Mouse (Mus musculus) intestine, embryonic 16.5 days (tissue): ENCODE data around the gene Edc3. TPM values are rescaled to one million over a fixed set of nuclear protein-coding genes. Genes with fewer than 3 reads are reported as not detected.
A peak's percentile ranks its signal among the peaks of the same experiment; 100 is the strongest.

ENCODE experiments used
- ATAC-seq: fragments of 200-750 bp; cut with Nextera tagmentation; 2 replicates; pipeline ENCODE4 v1.8.0; 2017; ENCODE audit warnings: moderate TSS enrichment, moderate library complexity
- H3K27ac ChIP-seq: fragments of 300-500 bp; sonication (generic); 2 replicates; pipeline ENCODE4 v1.5.1; 2014; ENCODE audit warnings: mild to moderate bottlenecking, low read length
- H3K27me3 ChIP-seq: fragments of 300-500 bp; sonication (generic); replicated peaks from 2 replicates; pipeline ENCODE4 v1.6.1; 2014; ENCODE audit warnings: low read length, control low read depth, mixed read lengths; ENCODE audit not compliant: control insufficient read depth, insufficient read depth
- H3K36me3 ChIP-seq: fragments of 300-500 bp; sonication (generic); 2 replicates; pipeline ENCODE4 v1.6.1; 2014; ENCODE audit warnings: low read length, control low read depth; ENCODE audit not compliant: control insufficient read depth, insufficient read depth
- H3K4me1 ChIP-seq: fragments of 300-500 bp; sonication (generic); 2 replicates; pipeline ENCODE4 v1.6.1; 2014; ENCODE audit warnings: low read length, control low read depth, mixed read lengths; ENCODE audit not compliant: control insufficient read depth, insufficient read depth
- H3K4me2 ChIP-seq: fragments of 300-500 bp; sonication (generic); 2 replicates; pipeline ENCODE4 v1.6.1; 2014; ENCODE audit warnings: low read depth, low read length, control low read depth
- H3K4me3 ChIP-seq: fragments of 300-500 bp; sonication (generic); 2 replicates; pipeline ENCODE4 v1.5.1; 2014; ENCODE audit warnings: mild to moderate bottlenecking, low read length
- H3K9ac ChIP-seq: fragments of 300-500 bp; sonication (generic); 2 replicates; pipeline ENCODE4 v1.6.1; 2014; ENCODE audit warnings: low read depth, low read length
- H3K9me3 ChIP-seq: fragments of 300-500 bp; sonication (generic); 2 replicates; pipeline ENCODE4 v1.6.1; 2016; ENCODE audit warnings: low read length, control low read depth; ENCODE audit not compliant: control insufficient read depth
- WGBS: fragments of 180-500 bp; shearing (Covaris S2); extraction: QIAGEN DNeasy Blood & Tissue Kit; methylation state at CpG from one replicate; pipeline ENCODE4 v1.1.7; 2014; 5-methylcytosine and 5-hydroxymethylcytosine counted together
- polyA plus RNA-seq: library from polyadenylated mRNA; unstranded; fragments of >200 nt; fragmentation: Nextera tagmentation; extraction: Ambion mirVana; gene quantifications from 2 replicates; pipeline ENCODE4 v1.2.1, GENCODE M21; 2015

The Edc3 gene
- polyA plus RNA-seq, 1 experiment from 2014 or later, result 28.4 TPM

- Histone ChIP-seq H3K4me2 (peak overlapping the region; percentile 89), H3K27me3 (no peaks in the 10 kb centered on the region), H3K9me3 (no peaks in the 10 kb centered on the region), H3K36me3 (peaks cover 15% of the 10 kb centered on the region), H3K4me1 (peaks cover 27% of the 10 kb centered on the region), H3K4me3 (peak overlapping the region; percentile 97), H3K9ac (peak overlapping the region; percentile 99), H3K27ac (peak overlapping the region; percentile 98)
- ATAC-seq, result peak; percentile 65
- under 1% methylated on average over 57 of the region's 57 CpGs for WGBS
Observed at GRCm38 (mm10) chr9:57764147-57764973, 56.0 kb downstream of the Edc3 start.

DNA sequence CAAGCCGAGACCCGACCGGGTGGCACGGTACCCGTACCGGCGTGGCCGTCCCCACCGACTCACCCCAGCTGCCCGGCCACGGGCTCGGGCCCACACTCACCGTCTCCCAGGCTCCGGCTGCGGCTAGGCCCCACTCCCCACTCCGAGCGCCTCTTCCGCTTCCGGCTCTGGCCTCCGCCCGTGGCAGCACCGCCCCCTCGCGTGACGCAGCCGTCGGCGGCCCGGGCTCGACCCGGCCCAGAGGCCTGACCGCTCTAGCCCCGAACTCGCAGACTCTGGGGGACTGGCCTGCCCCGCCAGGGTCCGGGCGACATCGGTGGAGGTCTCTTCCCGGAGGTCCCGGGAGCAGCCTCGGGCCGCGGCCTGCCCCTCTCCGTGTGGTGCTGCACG, 56.6 kb downstream of the Edc3 start:
- H3K9ac ChIP-seq, result peak overlapping the region; percentile 99
- peak overlapping the region; percentile 98 for H3K27ac ChIP-seq
- WGBS, result under 1% methylated on average over 45 of the region's 45 CpGs
- no peaks in the 10 kb centered on the region for H3K9me3 ChIP-seq
- no peaks in the 10 kb centered on the region for H3K27me3 ChIP-seq
- peaks cover 27% of the 10 kb centered on the region for H3K4me1 ChIP-seq
- H3K4me3 ChIP-seq, result peak overlapping the region; percentile 97
- peaks cover 11% of the 10 kb centered on the region for H3K36me3 ChIP-seq
- peak; percentile 95 for ATAC-seq
- H3K4me2 ChIP-seq, result peak overlapping the region; percentile 97

DNA sequence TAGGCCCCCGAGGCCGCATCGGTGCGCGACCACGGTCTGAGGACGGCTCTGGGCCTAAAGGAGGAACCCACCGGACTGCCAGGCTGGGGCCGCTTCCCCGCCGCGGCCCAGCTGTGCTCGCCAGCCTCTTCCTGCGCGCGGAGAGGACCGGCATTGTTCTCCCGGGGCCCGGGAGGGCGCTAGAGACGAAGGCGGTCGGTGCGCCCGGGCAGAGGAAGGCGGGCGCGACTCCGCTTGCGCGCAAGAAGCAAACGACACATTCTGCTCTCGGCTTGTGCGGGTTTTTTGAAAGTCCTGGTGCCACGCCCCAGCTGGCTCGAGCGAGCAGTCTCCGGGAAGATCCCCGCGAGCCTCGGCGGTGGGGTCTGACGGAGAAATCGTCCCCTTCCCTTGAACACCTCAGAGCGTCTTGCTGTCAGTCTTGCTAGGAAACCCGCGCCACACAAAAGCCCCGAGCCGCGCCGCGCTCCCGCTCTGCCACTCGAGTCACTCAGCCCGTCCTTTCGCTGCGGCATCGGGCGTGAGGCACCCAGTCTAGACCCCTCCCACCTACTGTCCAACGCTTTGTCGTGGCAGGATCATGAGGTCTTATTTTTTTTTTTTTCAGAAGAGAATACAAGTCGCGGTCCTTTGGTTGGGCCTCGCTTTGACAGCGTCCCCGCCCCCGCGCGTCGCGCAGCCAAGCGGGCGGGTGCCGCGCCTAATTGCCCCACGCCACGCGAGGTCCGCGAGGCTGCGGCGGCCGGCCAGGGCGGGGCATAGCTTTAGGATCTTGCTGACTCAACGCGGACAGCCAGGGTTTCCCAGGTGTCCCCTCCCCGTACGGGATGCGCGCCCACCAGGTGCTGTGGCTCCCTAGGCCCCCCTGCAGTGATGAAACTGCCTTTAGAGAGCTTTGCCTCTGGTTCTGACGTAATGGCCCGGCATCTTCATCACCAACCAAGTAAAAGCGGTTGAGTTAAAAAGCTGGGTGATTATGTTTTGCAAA, 57.3 kb downstream of the Edc3 start, which contains the start of gene Clk3:
Gene Clk3 (minus strand): TSS at position 497 of the 988 bp plus-strand sequence.
- WGBS, result under 1% methylated on average over 93 of the region's 93 CpGs
- Histone ChIP-seq H3K4me3 (peak within 1 kb of the TSS; percentile 97), H3K27me3 (no peaks in the 10 kb centered on the region), H3K9ac (peak within 1 kb of the TSS; percentile 99), H3K27ac (peak within 1 kb of the TSS; percentile 98), H3K9me3 (no peaks in the 10 kb centered on the region), H3K4me1 (peaks cover 27% of the 10 kb centered on the region), H3K36me3 (peaks cover 5% of the 10 kb centered on the region), H3K4me2 (peak within 1 kb of the TSS; percentile 97)
- ATAC-seq, result peak; percentile 63

DNA sequence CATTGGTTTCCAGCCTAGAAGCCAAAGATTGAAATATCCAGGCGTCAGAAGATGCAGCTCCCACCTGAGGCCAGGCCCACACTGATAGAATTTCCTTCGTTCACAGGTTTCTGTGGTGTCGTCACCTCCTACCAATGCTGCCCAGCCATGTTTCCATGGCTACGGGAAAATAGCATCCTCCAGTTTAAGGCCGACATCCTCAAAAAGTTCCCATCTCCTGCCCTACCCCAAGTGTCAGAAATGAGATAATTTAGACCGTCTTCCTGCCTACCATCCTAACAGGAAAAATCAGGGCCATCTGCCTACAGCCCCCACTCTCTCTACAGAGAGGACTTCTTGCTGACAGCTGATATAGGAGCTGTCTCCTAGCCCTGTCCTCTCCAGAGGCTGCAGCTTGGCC, 58.1 kb downstream of the Edc3 start:
- peak overlapping the region; percentile 99 for H3K9ac ChIP-seq

GRCm38 (mm10) chr9:57767231-57767630, 58.9 kb downstream of the Edc3 start:
- ATAC-seq, result no peak
- Histone ChIP-seq H3K4me3 (no peak overlapping the region), H3K4me1 (peaks cover 24% of the 10 kb centered on the region), H3K27ac (no peak overlapping the region), H3K4me2 (no peak overlapping the region), H3K9me3 (no peaks in the 10 kb centered on the region), H3K9ac (no peak overlapping the region), H3K36me3 (no peaks in the 10 kb centered on the region), H3K27me3 (no peaks in the 10 kb centered on the region)
- 92% methylated on average over 4 of the region's 4 CpGs for WGBS

More for the DNA sequence above, 58.1 kb downstream of the Edc3 start:
- H3K4me3 ChIP-seq, result peak overlapping the region; percentile 97
- H3K4me1 ChIP-seq, result peaks cover 27% of the 10 kb centered on the region
- H3K27ac ChIP-seq, result no peak overlapping the region
- no peak for ATAC-seq
- no peaks in the 10 kb centered on the region for H3K27me3 ChIP-seq
- 47% methylated on average over 6 of the region's 6 CpGs for WGBS
- H3K9me3 ChIP-seq, result no peaks in the 10 kb centered on the region
- H3K4me2 ChIP-seq, result peak overlapping the region; percentile 97
- H3K36me3 ChIP-seq, result no peaks in the 10 kb centered on the region

DNA sequence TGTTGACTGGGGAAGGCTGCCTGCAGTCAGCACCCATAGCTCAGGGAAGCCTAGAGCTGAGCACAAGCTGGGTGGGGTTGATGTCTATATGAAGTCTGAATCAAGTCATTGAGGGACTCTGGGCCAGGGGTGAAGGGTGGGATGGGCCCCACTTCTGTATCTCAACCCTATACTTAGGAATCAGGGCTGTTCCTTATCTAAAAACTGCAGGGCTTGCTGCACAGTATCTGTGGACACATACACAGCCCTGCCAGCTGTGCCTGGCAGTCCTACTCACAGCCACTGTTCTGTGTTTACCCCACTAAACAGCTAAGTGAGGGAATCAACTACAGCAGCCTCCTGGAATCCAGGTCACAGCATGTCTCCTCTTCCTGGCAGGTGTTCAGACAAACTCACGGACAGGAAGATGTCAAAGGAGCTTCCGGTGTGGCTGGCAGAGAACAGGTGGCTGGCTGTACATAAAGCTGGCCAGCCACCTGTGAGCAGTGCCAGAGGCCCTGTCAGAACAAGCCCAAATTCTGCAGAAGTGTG, 61.3 kb downstream of the Edc3 start:
- Histone ChIP-seq H3K4me1 (peaks cover 4% of the 10 kb centered on the region; the same call in 1 of the 2 replicates), H3K36me3 (no peaks in the 10 kb centered on the region), H3K9me3 (no peaks in the 10 kb centered on the region), H3K27ac (no peak overlapping the region), H3K4me3 (no peak overlapping the region), H3K27me3 (no peaks in the 10 kb centered on the region), H3K4me2 (no peak overlapping the region), H3K9ac (no peak overlapping the region)
- ATAC-seq, result peak; percentile 13; the same call in 1 of the 2 replicates
- WGBS, result 73% methylated on average over 2 of the region's 2 CpGs

- H3K4me2 ChIP-seq, result no peak overlapping the region
- no peaks in the 10 kb centered on the region for H3K27me3 ChIP-seq
- WGBS, result 94% methylated on average over 1 of the region's 1 CpGs
- H3K9ac ChIP-seq, result no peak overlapping the region
- H3K9me3 ChIP-seq, result no peaks in the 10 kb centered on the region
- H3K36me3 ChIP-seq, result no peaks in the 10 kb centered on the region
- no peak for ATAC-seq
- H3K4me3 ChIP-seq, result no peak overlapping the region
- no peak overlapping the region for H3K27ac ChIP-seq
- peaks cover 4% of the 10 kb centered on the region; the same call in 1 of the 2 replicates for H3K4me1 ChIP-seq
Observed at GRCm38 (mm10) chr9:57770214-57770613, 61.9 kb downstream of the Edc3 start.

GRCm38 (mm10) chr9:57770836-57771235, 62.5 kb downstream of the Edc3 start:
- no peaks in the 10 kb centered on the region for H3K36me3 ChIP-seq
- H3K4me3 ChIP-seq, result no peak overlapping the region
- H3K4me2 ChIP-seq, result no peak overlapping the region
- H3K9ac ChIP-seq, result no peak overlapping the region
- H3K4me1 ChIP-seq, result peaks cover 4% of the 10 kb centered on the region; the same call in 1 of the 2 replicates
- WGBS, result 90% methylated on average over 2 of the region's 2 CpGs
- no peak overlapping the region for H3K27ac ChIP-seq
- no peaks in the 10 kb centered on the region for H3K27me3 ChIP-seq
- no peaks in the 10 kb centered on the region for H3K9me3 ChIP-seq
- ATAC-seq, result 0 out of 2 replicates have a peak, but pooled peaks have one; percentile 31

DNA sequence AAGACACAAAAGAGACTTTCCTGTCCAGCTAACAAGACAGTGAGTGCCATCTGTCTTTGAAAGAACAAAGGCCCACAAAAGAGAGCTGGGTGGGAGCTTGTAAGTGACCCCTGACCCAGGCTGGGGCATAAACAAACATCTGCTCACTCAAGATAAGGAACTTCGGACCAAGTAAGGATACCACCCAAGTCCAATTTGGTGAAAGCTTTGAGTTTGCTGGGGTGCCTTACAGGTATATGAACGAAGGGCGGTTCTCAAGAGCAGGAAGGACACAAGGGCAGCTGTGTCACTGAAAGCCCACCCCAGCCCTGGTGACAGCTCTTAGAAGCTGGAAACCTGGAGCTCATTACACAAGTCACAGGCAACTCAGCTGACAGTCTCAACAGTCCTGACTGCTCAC, 65.4 kb downstream of the Edc3 start:
- Histone ChIP-seq H3K9me3 (no peaks in the 10 kb centered on the region), H3K4me1 (no peaks in the 10 kb centered on the region), H3K36me3 (no peaks in the 10 kb centered on the region), H3K9ac (no peak overlapping the region), H3K4me3 (no peak overlapping the region), H3K27ac (no peak overlapping the region), H3K27me3 (no peaks in the 10 kb centered on the region), H3K4me2 (no peak overlapping the region)
- ATAC-seq, result no peak
- 62% methylated on average over 3 of the region's 3 CpGs for WGBS
